Mouse (Mus musculus): Measurements from ENCODE around the gene Utp15. TPM values are rescaled to one million over a fixed set of nuclear protein-coding genes. Genes with fewer than 3 reads are reported as not detected.

The Utp15 gene
- polyA plus RNA-seq, 1 experiment = 13.7 TPM

- H3K36me3 ChIP-seq (ENCODE audit: control insufficient read depth, insufficient read depth) = peaks cover 35% of the 10 kb centered on the region
- H3ac ChIP-seq (ENCODE audit: control insufficient read depth, insufficient read length, low read depth) = no peak overlapping the region
- peaks cover 12% of the 10 kb centered on the region for H3K79me3 ChIP-seq (ENCODE audit: low read depth)
- peaks cover 14% of the 10 kb centered on the region for H3K79me2 ChIP-seq (ENCODE audit: control insufficient read depth, insufficient read depth)
- no peak overlapping the region for H3K4me3 ChIP-seq (ENCODE audit: insufficient read depth, poor library complexity, severe bottlenecking)
- no peaks in the 10 kb centered on the region for H3K27me3 ChIP-seq (ENCODE audit: control insufficient read depth, insufficient read depth, insufficient read length)
- TF ChIP-seq CTCF (IDR thresholded peaks at IDR 0.05; ENCODE audit: control insufficient read depth, insufficient read depth, insufficient read length) (no peak), CEBPB (IDR thresholded peaks at IDR 0.05; ENCODE audit: low read depth) (no peak), FOSL1 (IDR thresholded peaks at IDR 0.05; ENCODE audit: insufficient read depth, low read length, poor library complexity, severe bottlenecking) (no peak), MYOD1 (IDR thresholded peaks at IDR 0.05; ENCODE audit: control insufficient read depth, insufficient read length, low read depth) (no peak), MAX (IDR thresholded peaks at IDR 0.05) (no peak), USF1 (IDR thresholded peaks at IDR 0.05; ENCODE audit: low read depth) (no peak), MYOG (IDR thresholded peaks at IDR 0.05; ENCODE audit: control insufficient read depth, extremely low read depth, insufficient read length) (no peak)
Measured at GRCm38 (mm10) chr13:98306393-98306792, 43.6 kb upstream of the Utp15 start.

- H3K79me2 ChIP-seq (ENCODE audit: control insufficient read depth, insufficient read depth) = peaks cover 3% of the 10 kb centered on the region
- peaks cover 24% of the 10 kb centered on the region for H3K36me3 ChIP-seq (ENCODE audit: control insufficient read depth, insufficient read depth)
- no peak overlapping the region for H3K4me3 ChIP-seq (ENCODE audit: insufficient read depth, poor library complexity, severe bottlenecking)
- TF ChIP-seq MYOD1 (IDR thresholded peaks at IDR 0.05; ENCODE audit: control insufficient read depth, insufficient read length, low read depth) (no peak), USF1 (IDR thresholded peaks at IDR 0.05; ENCODE audit: low read depth) (no peak), FOSL1 (IDR thresholded peaks at IDR 0.05; ENCODE audit: insufficient read depth, low read length, poor library complexity, severe bottlenecking) (no peak), CEBPB (IDR thresholded peaks at IDR 0.05; ENCODE audit: low read depth) (no peak), CTCF (IDR thresholded peaks at IDR 0.05; ENCODE audit: control insufficient read depth, insufficient read depth, insufficient read length) (no peak), MYOG (IDR thresholded peaks at IDR 0.05; ENCODE audit: control insufficient read depth, extremely low read depth, insufficient read length) (no peak), MAX (IDR thresholded peaks at IDR 0.05) (no peak)
- peaks cover 3% of the 10 kb centered on the region for H3K79me3 ChIP-seq (ENCODE audit: low read depth)
- H3ac ChIP-seq (ENCODE audit: control insufficient read depth, insufficient read length, low read depth) = no peak overlapping the region
- no peaks in the 10 kb centered on the region for H3K27me3 ChIP-seq (ENCODE audit: control insufficient read depth, insufficient read depth, insufficient read length)
Measured at GRCm38 (mm10) chr13:98305257-98305656, 42.4 kb upstream of the Utp15 start.

GRCm38 (mm10) chr13:98298833-98299758 lies 36.3 kb upstream of the Utp15 start:
- Histone ChIP-seq H3K36me3 (ENCODE audit: control insufficient read depth, insufficient read depth) (no peaks in the 10 kb centered on the region), H3ac (ENCODE audit: control insufficient read depth, insufficient read length, low read depth) (no peak overlapping the region), H3K4me3 (ENCODE audit: insufficient read depth, poor library complexity, severe bottlenecking) (no peak overlapping the region), H3K27me3 (ENCODE audit: control insufficient read depth, insufficient read depth, insufficient read length) (no peaks in the 10 kb centered on the region), H3K79me3 (ENCODE audit: low read depth) (no peaks in the 10 kb centered on the region), H3K79me2 (ENCODE audit: control insufficient read depth, insufficient read depth) (no peaks in the 10 kb centered on the region)
- TF ChIP-seq CTCF (IDR thresholded peaks at IDR 0.05; ENCODE audit: control insufficient read depth, insufficient read depth, insufficient read length) (peak; percentile 61), MYOG (IDR thresholded peaks at IDR 0.05; ENCODE audit: control insufficient read depth, extremely low read depth, insufficient read length) (no peak)

GRCm38 (mm10) chr13:98297883-98298482 lies 35.1 kb upstream of the Utp15 start:
- H3K79me2 ChIP-seq (ENCODE audit: control insufficient read depth, insufficient read depth) = no peaks in the 10 kb centered on the region
- H3ac ChIP-seq (ENCODE audit: control insufficient read depth, insufficient read length, low read depth) = no peak overlapping the region
- TF ChIP-seq CTCF (IDR thresholded peaks at IDR 0.05; ENCODE audit: control insufficient read depth, insufficient read depth, insufficient read length) (peak; percentile 5), CEBPB (IDR thresholded peaks at IDR 0.05; ENCODE audit: low read depth) (no peak)
- no peaks in the 10 kb centered on the region for H3K36me3 ChIP-seq (ENCODE audit: control insufficient read depth, insufficient read depth)
- H3K27me3 ChIP-seq (ENCODE audit: control insufficient read depth, insufficient read depth, insufficient read length) = peaks cover 3% of the 10 kb centered on the region
- H3K4me3 ChIP-seq (ENCODE audit: insufficient read depth, poor library complexity, severe bottlenecking) = no peak overlapping the region
- H3K79me3 ChIP-seq (ENCODE audit: low read depth) = no peaks in the 10 kb centered on the region

GRCm38 (mm10) chr13:98296072-98296471 lies 33.2 kb upstream of the Utp15 start:
- Histone ChIP-seq H3ac (ENCODE audit: control insufficient read depth, insufficient read length, low read depth) (no peak overlapping the region), H3K79me2 (ENCODE audit: control insufficient read depth, insufficient read depth) (no peaks in the 10 kb centered on the region), H3K27me3 (ENCODE audit: control insufficient read depth, insufficient read depth, insufficient read length) (peaks cover 3% of the 10 kb centered on the region), H3K4me3 (ENCODE audit: insufficient read depth, poor library complexity, severe bottlenecking) (no peak overlapping the region), H3K36me3 (ENCODE audit: control insufficient read depth, insufficient read depth) (no peaks in the 10 kb centered on the region), H3K79me3 (ENCODE audit: low read depth) (no peaks in the 10 kb centered on the region)
- no peak for TF ChIP-seq MYOD1 (IDR thresholded peaks at IDR 0.05; ENCODE audit: control insufficient read depth, insufficient read length, low read depth)
- TF ChIP-seq USF1 (IDR thresholded peaks at IDR 0.05; ENCODE audit: low read depth) = no peak
- no peak for TF ChIP-seq MAX (IDR thresholded peaks at IDR 0.05)
- TF ChIP-seq CEBPB (IDR thresholded peaks at IDR 0.05; ENCODE audit: low read depth) = no peak
- no peak for TF ChIP-seq FOSL1 (IDR thresholded peaks at IDR 0.05; ENCODE audit: insufficient read depth, low read length, poor library complexity, severe bottlenecking)
- TF ChIP-seq MYOG (IDR thresholded peaks at IDR 0.05; ENCODE audit: control insufficient read depth, extremely low read depth, insufficient read length) = no peak
- TF ChIP-seq CTCF (IDR thresholded peaks at IDR 0.05; ENCODE audit: control insufficient read depth, insufficient read depth, insufficient read length) = no peak
